Mouse (Mus musculus) G1E (cell line): ENCODE measurements at regions not wholly inside any gene's neighbourhood (a gene's known extent, or its start where the extent isn't known, plus 50 kb on each side); places are given as distances from the start of the nearest gene placed in this dataset.

Source experiments
- CTCF ChIP-seq: IDR thresholded peaks from 2 replicates; pipeline ENCODE4 v1.5.1; 2012; ENCODE audit warnings: low read depth, low read length, inconsistent platforms, mixed read lengths
- GATA1 ChIP-seq: IDR thresholded peaks from 2 replicates; pipeline ENCODE4 v1.6.1; 2012; ENCODE audit warnings: borderline replicate concordance, low read length, inconsistent platforms, mixed read lengths
- GATA2 ChIP-seq: IDR thresholded peaks from 2 replicates; pipeline ENCODE4 v1.6.1; 2012; ENCODE audit warnings: low read depth, low read length, inconsistent platforms, borderline replicate concordance
- POLR2AphosphoS5 ChIP-seq: IDR thresholded peaks from 2 replicates; pipeline ENCODE4 v1.6.1; 2012; ENCODE audit warnings: low read depth, low read length, inconsistent platforms; ENCODE audit not compliant: insufficient replicate concordance
- TAL1 ChIP-seq: conservative IDR thresholded peaks from 2 replicates; pipeline ENCODE4 v1.6.1; 2012; ENCODE audit warnings: low read depth, low read length, inconsistent platforms, mixed read lengths

DNA sequence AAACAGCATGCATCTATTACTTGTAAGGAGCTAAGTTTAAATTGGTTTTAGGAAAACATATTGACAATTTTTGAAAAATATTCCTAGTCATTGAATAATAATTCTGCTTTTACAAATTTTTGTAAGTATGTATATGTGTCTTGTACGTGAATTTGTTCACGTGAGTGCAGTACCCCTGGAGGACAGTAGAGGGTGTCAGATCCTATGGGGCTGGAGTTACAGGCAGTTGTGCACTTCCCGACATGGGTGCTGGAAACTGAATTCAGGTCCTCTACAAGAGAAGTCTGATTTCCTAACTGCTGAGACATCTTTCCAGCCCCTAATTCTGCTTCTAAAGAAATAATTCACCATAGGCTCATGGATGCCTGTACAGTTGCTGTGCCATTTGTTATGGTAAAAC lies 75.7 kb upstream of the Ifngr1 start:
- no peak for TF ChIP-seq TAL1
- TF ChIP-seq CTCF: no peak
- TF ChIP-seq GATA1: no peak
- no peak for TF ChIP-seq POLR2AphosphoS5
- no peak for TF ChIP-seq GATA2
